Mouse (Mus musculus) right cerebral cortex, postnatal 25 days (tissue): ENCODE measurements at regions not wholly inside any gene's neighbourhood (a gene's known extent, or its start where the extent isn't known, plus 50 kb on each side); places are given as distances from the start of the nearest gene placed in this dataset.

Experiments
- DNase-seq: peaks from one replicate; pipeline ENCODE4 v3.0.0; 2022

DNA sequence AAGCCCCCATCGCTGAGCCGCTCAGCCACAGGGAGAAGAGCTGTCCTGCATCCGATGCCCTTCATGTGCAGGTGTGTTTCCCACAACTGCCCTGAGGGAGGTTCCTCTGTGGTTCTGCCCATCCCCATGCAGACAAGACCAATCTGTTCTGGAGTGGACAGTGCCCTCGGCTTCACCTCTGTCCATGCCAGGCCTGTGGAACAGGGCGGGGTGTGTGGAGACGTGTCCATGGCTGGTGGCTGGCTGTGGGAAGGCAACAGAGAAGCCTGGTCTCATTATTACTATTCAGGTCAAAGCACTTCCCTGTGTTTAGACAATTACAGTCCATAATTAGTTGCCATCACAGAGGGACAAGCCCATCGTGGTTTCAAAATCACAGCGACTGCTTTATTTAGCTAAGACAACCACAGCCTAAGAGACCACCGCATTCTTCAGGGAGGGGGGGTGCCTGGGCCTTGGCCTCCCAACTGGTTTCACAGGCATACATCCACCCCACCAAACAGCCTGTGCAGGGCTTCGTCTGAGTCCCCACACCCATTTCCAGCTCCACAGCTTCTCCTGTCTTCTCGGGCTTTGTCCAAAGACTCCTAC, 97.7 kb downstream of the Rplp1 start:
- no peak for DNase-seq

- DNase-seq = no peak
Measured at GRCm38 (mm10) chr9:61815995-61816394, 98.3 kb downstream of the Rplp1 start.

DNA sequence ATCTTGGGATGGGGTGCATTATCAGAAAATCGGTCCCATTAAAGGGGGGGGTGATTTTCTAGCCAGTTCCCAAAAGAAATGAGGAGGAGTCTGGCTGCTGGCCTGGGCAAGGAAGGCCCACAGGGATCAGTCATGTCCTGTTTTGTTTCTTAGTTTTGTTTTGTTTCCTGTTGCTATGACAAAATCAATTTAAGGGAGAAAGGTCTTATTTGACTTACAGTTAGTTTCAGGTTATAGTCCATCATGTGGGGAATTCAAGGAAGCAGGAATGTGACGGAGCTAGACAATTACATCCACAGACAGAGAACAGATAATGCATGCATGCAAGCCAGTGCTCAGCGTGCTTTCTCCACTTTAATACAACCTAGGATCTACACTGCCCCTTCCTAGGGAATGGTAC, 101.1 kb downstream of the Rplp1 start:
- DNase-seq = no peak

DNA sequence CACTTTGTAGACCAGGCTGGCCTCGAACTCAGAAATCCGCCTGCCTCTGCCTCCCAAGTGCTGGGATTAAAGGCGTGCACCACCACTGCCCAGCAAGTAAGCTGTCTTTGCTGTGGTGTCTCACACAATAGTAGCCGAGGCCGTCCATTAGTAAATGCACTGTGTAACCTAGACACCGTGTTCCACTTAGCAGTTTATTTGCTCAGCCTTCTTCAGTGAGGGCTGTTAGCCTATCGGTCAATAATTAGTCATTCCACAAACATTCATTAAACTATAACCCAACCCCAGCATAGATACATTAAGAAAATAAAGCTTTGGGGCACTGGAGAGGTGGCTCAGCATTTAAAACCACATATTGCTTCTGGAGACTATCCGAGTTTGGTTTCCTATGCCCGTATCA, 102.0 kb downstream of the Rplp1 start:
- DNase-seq = no peak

GRCm38 (mm10) chr9:61810456-61810855, 103.9 kb downstream of the Rplp1 start:
- DNase-seq = no peak

DNA sequence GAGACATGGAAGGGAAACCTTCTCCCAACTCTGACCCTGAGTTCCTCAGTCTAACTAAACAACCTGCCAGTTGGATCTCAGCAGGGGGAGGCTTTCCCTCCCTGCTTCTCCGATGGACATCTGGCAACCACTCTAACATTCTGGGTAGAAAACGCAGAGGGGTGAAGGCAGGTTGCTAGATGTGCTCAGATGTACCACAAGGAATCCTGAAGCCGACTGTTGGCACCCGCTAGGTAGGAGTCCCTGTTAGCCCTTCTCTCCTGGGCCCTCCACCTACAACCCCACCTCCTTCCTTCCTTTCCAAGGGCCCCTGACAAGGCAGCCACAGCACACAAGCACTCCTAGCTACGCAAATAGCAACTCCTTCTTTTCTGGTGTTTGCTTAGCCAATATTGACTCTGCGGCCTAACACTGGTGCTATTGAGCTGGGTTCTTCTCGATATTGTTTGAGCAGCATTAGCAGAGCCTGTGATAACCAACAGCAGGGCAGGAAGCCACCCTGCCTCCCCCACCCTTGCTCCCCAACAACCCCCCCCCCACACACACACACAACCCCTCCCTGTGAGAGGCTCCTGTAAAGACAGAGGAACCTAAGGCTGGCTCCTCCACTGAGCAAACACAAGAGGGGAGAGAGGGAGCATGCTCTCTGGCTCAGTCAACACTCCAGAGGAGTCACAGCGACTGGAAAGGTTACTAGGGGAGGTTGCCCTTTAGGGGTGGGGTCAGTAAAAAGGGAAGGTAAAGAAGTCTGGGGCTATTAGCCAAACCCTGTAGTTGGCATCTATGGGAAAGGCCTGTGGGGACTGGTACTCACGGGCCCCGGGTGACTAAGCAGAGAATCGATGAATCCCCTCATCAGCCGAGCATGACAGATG, 105.8 kb downstream of the Rplp1 start:
- DNase-seq = no peak

DNA sequence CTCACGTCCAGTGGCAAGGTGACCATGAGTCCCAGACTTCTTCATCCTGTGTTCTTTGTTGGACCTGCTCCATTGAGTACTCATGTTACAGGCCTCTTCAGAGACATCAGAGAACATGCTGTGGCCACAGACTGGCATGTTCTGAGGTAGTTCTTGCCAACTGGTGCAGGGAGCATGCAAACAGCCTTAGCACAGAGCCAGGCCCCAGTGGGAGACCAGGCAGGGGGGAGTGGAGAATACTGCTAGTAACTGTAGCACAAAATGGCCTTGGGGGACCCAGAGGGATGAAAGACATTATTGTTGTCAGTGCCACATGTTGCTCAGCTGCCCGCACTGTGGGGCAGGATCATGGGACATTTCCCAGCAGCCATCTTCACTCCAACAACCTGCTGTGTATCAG, 108.4 kb downstream of the Rplp1 start:
- DNase-seq = no peak

GRCm38 (mm10) chr9:61803555-61803954, 110.8 kb downstream of the Rplp1 start:
- no peak for DNase-seq

- DNase-seq = no peak
Measured at GRCm38 (mm10) chr9:61802694-61803093, 111.6 kb downstream of the Rplp1 start.

GRCm38 (mm10) chr9:61799535-61799934, 114.8 kb downstream of the Rplp1 start:
- no peak for DNase-seq

DNA sequence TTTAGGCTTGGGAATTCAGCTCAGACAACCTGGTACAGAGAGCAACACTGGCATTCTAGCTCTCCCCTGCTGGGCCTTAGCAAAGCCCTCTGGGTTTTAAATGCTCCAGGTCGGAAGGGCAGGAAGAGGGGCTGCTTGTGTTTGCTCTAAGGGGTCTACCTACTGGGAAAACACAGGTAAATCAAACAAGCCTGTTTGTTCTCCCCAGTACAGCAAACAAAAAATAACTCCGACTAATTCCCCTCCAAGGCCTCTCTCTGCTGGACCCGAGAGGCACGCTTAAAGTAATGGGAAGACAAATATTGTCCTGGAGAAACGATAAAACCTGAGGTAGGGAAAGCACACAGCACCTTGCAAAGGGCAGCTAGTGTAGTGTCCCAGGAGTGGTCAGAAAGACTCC, 118.4 kb downstream of the Rplp1 start:
- no peak for DNase-seq

DNA sequence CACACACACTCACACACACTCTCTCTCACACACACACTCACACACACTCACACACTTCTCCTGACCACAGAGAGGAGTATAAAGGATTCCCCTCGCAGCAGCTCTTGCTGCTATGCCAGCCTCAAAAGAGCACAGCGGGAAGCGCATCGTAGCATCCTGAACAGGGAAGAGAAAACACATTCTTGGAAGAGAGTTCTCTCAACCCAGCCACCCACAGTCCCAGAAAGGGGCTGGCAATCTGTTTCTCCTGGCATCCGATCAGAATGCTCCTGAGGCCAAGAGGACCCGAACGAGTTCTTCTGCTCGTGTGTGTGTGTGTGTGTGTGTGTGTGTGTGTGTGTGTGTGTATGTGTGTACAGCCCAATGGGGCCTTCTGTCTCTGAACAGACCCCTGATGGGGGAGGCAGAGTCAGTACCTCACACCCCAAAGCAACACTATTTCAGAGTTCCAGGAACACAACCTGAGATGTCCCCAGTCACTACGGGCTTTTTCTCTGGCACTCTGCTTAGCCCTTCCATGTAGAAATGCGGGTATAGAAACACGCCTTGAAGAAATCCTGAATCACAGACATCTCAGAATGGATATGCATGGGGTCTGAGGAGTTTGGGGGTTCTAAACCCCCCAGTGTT, 122.8 kb downstream of the Rplp1 start:
- peak; percentile 66 for DNase-seq

GRCm38 (mm10) chr9:61790849-61791248, 123.5 kb downstream of the Rplp1 start:
- DNase-seq = no peak

DNA sequence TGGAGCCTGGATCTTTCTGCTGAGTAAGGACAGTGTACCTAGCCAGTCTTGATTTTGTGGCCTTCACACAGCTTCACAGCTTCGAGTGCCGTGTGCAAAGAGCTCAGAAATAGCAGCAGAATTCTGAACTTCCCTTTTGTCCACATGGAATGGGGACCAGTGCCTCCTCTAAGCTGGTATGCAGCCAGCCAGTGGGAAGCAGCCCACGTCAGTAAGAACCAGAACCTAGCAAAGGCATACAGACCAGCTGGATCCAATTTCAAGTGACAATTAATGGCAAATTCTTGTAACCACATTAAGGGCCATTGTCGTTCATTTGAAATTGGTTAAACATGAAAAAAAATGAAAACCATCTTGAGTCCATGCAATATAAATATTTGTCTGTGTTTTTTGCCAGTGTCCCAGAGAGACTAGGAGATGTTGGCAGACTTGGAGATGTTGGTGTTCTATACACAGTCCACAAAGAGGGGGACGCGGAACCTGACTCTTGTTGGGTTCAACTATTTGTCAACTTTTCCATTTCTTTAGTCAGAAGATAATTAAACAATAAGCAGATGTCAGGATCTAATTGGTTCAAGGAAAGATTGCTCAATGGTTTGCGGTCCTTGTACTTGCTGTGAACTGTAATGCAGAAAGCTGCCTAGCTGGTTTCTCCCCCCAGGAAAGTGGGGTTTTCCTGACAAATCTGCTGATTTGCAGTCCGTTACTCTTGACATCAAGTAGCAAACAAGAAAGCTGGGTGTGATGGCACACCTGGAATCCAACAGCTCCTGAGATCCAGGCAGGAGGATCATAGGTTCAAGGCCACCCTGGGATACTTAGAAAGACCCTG, 125.1 kb downstream of the Rplp1 start:
- no peak for DNase-seq

DNA sequence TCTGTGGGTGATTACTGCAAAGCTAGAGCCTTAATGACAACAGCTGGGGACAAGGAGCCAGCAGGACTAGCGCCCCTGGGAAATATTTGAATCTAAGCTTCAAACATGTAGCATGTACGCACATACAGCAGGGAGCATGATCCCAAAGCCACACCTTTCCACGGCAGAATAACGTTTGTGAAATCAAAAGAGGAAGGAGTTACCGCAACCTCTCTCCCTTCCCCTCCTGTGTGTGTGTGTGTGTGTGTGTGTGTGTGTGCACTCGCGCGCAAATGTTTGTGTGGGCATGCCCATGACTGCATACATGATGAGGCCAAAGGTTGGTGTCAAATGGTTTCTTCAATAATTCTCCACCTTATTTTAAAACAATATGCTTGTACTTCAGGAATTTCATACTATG, 132.9 kb downstream of the Rplp1 start:
- no peak for DNase-seq

GRCm38 (mm10) chr9:61780186-61780939, 134.0 kb downstream of the Rplp1 start:
- DNase-seq = peak; percentile 44

DNA sequence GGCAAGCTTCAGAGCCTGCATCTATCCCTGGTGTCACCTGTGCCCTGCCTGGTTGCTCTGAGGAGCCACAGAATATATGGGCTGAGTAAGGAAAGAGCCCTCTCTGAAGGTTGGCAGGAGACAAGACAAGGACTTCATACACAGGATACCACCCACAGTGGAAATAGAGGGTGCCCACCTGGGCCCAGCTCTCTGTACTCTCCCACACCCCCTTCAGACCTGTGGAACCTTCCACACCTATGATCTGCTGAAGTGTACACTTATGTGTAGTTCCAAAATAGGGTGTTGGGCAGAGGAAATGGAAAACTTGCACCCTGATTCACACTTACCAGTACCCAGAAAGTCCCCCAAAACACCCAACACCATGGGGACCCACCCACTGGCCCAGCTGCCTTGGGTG, 135.2 kb downstream of the Rplp1 start:
- no peak for DNase-seq

- no peak for DNase-seq
Measured at GRCm38 (mm10) chr9:61776446-61776845, 137.9 kb downstream of the Rplp1 start.

- no peak for DNase-seq
Measured at GRCm38 (mm10) chr9:61770207-61770955, 144.0 kb downstream of the Rplp1 start.

DNA sequence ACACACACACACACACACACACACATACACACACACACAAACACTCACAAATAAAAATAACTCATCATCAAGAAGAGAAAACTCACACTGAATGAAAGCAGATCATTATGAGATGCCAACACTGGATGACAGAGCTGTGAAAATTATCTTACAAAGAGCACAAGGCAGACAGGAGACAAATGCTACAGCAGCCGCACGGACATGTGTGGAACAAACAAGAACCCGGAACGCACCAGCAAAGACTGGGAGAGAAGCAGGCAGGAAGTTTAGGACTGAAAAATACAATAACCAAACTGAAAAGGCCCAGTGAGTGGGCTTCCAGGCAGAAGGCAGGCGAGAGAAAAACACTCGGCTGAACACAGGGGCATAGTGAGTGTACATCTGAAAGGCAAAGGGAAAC, 148.2 kb downstream of the Rplp1 start:
- no peak for DNase-seq

DNA sequence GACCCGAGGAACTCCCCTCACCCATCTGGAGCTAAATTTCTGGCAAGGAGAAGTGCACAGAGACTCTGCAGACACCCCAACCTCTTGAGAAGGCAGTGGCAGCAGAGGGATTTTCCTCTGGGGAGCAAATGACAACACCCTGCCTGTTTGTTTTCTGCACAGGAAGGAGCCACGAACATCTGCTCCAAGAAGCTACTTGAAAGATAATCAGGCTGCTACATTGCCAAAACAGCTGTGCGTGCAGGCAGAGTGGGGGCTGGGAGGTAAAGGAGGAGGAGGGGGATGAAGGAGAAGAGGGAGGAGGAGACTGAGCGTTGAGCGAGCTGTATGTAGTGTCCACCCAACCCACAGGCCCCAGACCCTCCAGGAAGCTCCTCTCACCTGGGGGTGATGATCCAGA, 149.0 kb downstream of the Rplp1 start:
- no peak for DNase-seq

- DNase-seq = no peak
Measured at GRCm38 (mm10) chr9:61757806-61758205, 156.5 kb downstream of the Rplp1 start.
